Mouse (Mus musculus) left cerebral cortex, postnatal 14 days (tissue): ENCODE measurements around the gene Apbb2. TPM values are rescaled to one million over a fixed set of nuclear protein-coding genes. Genes with fewer than 3 reads are reported as not detected.

Experiments
- DNase-seq, 2 experiments: peaks; one replicate each; pipeline ENCODE4 v3.0.0; 2021 to 2022; ENCODE audit warnings: low spot score in 2 of 2, mixed read lengths in 1 of 2
- intact Hi-C: fragments of 180-260 bp; cut with DNase I; formaldehyde crosslinking; loops from one replicate; pipeline ENCODE4 v1.15.1; 2025
- total RNA-seq, 2 experiments: library from RNA; stranded (reverse); gene quantifications; 2 replicates each; pipeline ENCODE4 v1.2.3; 2021

The Apbb2 gene
- total RNA-seq, 2 experiments from 2014 or later: 63.5 to 70.7 TPM

DNA sequence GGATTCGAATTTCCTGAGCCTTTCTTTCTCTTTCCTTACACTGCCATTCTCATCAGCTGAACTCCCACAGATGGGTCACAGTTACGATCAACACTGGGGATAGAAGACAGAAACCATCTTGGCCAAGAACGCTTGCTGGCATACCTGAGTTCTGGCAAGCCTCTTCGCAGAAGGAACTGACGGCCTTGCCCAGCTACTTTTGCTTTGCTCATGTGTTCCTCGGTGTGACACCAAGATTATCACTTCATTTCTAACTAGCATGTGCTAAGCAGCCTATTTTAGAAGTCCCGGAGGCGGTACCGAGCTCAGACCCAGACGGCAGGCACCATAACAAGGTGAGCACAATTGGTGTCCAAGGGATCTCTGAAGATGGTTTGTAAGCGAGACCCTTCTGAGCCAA, 12.9 kb downstream of the Apbb2 start:
- DNase-seq: peak in 1 of 2 experiments; percentile 18
- intact Hi-C loops: no loop called here

DNA sequence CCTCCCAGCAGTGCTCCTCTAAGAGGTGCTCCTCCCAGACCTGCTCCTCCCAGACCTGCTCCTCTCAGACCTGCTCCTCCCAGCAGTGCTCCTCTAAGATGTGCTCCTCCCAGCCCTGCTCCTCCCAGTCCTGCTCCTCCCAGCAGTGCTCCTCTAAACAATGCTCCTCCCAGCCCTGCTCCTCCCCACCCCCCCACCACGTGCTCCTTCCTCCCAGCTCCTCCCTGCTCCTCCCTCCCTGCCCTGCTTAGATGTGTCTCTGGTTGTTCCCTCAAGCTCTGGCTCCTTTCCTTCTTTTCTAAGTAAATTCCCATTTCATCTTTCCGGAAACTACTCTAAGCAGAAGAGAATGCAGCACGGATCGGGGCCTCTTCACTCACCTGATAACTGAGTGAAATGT, 14.2 kb downstream of the Apbb2 start:
- intact Hi-C loops: no loop called here
- no peak for DNase-seq

DNA sequence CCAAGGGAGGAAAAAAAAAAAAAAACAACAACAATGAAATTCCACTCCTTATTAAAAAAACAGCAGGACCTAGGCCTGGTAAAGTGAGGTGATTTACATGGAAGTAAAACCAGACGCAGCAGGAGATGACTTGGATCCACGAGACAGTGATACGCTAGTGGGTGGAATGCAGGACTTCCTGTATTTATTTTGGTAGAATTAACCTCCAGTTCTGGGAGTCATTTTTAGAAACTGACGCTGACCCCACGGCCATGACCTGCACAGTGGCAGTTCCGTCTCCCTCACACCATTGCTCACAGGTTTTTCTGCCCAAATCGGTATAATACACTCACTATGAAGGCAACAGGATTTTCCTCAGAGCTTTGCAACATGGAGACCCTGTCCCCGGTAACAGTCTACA, 14.8 kb downstream of the Apbb2 start:
- intact Hi-C loops: no loop called here
- DNase-seq: no peak

DNA sequence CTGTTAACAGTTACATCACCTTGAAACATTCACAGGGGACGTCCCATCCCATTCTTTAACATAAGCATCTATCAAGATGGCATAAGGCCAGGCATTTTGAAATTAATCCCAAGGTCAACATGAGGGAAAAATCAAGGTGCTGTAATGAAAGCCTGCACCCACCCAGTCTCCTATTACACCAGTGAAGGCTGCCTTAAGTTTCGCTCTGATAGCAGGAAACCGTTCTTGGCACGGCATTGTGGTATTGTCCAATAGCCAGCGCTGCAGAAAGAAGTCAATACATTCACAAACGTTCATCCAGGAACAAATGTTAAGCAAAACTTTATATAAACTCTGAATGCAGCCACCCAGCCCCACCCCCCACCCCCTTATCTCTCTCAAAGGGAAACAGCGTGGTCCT, 15.4 kb downstream of the Apbb2 start:
- DNase-seq: no peak
- intact Hi-C loops: no loop called here

DNA sequence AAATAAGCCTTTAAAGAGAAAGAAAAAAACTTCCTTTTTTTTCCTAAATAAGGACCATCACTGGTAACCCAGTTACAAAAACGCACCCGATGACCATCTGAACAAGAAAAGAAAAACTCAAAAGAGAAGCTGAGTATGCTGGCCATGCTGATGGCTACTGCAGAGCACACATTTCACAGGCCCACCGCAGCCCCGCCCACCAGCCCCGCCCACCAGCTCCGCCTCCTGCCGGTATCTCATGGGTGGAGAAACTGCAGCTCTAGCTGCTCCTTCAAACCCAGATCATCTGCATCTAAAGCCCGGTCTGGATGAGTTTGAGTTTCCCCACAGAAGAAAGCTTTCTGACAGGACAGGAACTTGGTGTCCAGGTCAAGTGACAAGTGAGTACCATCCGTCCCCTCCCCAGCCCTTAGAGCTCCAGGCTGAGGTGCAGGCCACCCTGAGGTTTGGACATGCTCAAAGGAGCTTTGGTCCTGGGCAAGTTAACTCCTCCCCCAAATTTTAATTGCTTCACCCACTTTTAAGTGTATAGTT, 16.2 kb downstream of the Apbb2 start:
- no peak for DNase-seq

DNA sequence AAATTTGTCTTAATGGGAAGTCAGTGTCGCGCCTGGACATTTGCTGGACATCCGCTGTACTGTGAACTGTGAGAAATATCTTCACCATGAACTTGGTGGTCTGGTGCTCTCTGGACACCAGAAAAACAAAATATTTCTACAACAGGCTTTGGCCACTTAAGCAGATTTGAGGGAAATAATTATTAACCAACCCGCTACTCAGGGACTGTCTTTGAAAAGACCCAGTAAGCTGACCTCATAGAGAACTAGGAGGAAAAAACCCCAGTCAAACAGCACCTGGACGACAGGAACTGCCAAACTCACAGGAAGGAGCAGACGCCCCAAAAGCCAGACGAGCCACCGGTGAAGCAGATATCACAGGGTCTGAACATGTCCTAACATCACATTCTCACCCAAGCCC, 18.2 kb downstream of the Apbb2 start:
- intact Hi-C loops: no loop called here
- no peak for DNase-seq

More for the DNA sequence above, 16.2 kb downstream of the Apbb2 start:
- intact Hi-C loops: no loop called here

DNA sequence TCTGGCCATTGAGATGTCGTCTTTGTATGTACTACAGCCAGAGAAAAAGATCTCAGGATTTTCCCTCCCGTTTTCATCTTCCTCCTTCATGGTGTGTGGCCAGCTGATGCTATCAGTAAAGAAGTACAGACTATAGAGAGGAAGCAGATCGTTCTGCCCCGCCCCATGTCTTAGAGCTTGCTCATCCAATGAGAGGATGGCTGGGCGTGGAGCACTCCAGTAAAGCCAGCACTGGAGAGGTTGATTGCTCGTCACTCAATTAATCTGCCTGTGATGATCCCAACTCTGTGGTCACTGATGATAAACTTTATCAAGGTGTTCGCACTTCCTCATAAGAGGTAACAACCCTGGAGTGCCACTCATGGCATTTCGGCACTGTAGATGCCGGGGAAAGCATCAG, 18.7 kb downstream of the Apbb2 start:
- intact Hi-C loops: no loop called here
- no peak for DNase-seq

DNA sequence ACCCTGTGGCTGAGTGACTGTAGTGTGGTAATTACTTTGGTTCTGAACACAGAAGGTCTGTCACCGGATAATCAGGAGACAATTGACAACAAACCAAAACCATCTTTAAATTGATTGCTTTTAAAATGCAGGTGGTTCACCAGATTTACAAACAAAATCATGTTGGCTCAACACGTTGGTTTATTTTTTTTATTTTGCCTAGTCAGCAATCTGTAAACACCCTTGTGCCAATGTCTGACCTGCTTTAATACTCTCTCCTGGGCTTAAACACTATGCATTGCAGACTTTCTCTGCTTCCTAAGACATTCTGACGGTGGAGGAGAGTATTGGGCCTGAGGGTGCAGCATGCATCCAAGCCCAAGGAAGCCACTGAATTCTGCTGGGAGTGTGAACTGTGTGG, 22.3 kb downstream of the Apbb2 start:
- no peak for DNase-seq
- intact Hi-C loops: no loop called here

DNA sequence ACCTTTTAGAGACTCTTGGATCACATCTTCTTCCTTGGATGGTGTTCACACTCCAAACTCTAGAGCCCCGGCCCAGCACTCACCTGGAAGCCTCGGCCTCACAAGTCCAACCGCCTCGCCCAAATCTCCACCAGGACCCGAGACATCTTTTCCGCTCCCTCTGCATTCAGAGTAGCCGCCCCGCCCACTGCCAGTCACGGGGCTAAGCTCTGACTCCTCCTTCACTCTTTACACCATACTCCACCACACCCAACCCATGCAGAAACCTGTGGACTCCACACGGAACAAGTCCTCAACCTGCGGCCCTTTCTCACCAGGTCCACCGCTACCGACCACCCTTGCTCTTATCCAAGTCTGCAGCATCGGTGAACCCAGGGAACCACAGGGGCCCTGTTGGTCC, 23.7 kb downstream of the Apbb2 start:
- no peak for DNase-seq
- intact Hi-C loops: no loop called here

DNA sequence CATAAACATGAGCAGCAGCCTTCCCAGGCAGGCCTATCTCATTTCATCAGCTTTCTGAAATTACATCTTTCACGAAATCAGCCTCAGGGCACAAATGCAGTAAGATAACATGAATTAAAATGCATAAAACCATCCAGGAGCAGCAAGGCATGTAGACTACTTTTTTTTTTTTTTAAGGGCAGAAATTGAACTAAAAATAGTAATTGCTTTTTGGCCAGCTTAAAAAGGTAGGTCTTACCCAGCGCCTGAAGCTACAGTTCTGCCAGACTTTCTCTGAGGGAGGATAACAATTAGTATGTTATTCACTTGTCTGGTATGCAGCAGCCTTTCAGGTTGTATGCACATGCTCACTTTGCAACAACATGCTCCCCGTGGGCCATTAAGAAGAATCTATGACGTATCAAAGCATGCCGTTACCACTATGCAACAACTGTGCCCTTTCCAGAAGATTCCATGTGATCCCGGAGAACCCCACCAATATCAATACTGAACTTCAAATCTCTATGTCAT, 32.3 kb downstream of the Apbb2 start:
- intact Hi-C loops: no loop called here

DNA sequence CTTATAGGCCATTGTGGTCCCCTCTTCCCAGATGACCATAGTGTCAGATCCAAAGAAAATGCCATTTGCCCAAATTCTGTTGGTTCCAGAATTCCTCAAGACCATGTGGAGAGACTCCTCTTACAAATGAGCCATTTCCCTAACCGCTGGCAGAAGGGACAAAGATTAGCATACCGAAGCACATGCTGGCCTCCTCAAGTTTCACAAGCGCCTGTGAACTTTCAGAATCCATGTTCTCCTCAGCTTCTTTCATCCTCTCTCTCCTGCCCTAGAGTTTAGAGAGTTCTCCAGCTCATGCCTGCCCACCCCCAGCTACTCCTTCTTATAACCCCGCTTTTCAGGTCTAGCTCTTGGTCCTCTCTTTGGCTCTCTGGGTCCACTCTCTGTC, 35.6 kb downstream of the Apbb2 start:
- DNase-seq: no peak
- intact Hi-C loops: no loop called here

More for the DNA sequence above, 32.3 kb downstream of the Apbb2 start:
- no peak for DNase-seq

DNA sequence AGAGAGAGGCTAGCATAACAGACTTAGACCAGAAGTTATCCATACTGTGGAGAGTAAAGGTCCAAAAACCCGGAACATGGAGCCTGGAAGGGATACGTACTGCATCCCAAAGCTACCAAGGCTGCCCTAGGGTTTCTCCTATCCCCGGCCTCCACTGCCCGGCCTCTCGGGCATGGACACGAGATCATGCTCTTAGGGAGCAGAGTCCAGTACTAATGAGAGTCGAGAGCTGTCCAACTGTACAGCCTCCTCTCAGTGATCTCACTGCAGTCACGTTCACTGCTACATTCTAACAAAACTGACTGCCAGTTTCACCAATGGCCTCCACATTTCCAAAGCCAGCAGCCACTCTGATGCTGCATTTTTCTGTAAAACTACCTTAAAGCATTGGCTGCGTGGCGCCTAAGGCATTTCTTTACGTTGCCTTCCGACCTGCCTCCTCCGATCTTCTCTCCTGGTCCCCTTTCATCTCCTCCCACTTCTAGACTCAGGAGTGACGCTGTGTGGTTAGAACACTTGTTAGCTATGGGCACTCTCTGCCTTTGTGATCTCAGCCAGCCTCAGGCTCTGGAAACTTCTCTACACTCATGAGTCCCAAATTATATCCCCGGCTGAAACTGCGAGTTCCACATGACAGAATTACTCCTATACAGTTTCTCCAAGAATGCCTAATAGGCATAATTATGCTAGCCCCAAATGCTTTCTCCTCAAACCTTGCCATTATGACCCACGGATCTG, 36.1 kb downstream of the Apbb2 start:
- intact Hi-C loops: no loop called here
- DNase-seq: no peak

DNA sequence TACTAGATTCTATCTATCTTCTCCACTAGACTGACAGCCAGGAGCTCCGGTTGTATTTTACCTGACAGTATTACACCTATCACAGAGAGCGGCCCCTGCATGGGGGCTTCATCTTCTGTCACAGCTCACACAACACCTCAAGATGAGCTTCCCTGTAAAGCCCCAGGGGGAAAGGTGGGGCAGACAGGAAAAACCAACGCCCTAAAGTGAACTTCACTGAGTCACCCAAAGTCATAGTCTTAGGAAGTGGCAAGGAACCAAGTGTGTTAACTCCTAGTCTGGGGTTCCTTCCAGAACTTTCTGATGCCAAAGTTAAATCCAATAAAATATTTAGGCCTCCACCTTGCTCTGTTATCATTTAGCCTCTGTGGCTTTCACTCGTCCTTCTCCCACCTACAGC, 39.5 kb downstream of the Apbb2 start:
- DNase-seq: no peak
- intact Hi-C loops: loop anchor here (5.0 kb wide), 1 partner anchor 33 kb away; no protein-coding TSS in a partner anchor

DNA sequence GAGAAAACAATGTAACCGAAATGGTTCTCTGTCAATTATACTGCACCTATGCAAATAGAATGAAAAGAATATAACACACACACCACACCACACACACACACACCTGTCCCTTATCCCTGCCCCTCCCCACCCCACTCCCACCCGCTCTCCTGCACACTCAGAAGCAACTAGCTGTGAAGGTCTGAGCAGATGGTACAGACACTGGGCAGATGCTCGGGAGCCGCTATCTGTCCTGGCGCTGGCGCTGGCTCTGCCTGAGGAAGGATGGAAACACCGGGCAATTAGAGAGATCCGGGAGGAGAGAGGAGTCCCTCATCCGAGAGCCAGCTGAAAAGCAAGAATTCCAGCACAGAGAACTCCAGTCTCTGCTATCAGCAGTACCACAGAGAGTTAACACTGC, 42.3 kb downstream of the Apbb2 start:
- intact Hi-C loops: loop anchor here (5.0 kb wide), 1 partner anchor 36 kb away; no protein-coding TSS in a partner anchor
- DNase-seq: peak in 1 of 2 experiments; percentile 20

DNA sequence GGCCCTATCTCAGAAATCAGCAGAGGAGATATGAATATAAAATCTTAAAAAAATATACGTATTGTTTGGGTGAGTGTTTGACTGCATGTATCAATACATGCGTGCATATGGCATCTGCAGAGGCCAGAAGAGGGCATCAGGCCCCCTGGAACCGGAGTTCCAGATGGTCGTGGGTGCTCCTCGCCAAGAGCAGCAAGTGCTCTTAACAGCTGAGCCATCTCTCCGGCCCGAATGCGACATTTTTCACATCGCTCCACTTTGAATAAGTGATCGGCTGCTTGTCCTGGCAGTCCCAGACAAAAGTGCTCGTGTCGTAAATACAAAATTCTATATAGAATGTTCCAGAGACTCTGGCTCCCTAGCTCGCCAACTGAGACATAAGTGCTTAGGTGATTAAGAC, 43.4 kb downstream of the Apbb2 start:
- DNase-seq: no peak
- intact Hi-C loops: loop anchor here (5.0 kb wide), 1 partner anchor 37 kb away; no protein-coding TSS in a partner anchor

DNA sequence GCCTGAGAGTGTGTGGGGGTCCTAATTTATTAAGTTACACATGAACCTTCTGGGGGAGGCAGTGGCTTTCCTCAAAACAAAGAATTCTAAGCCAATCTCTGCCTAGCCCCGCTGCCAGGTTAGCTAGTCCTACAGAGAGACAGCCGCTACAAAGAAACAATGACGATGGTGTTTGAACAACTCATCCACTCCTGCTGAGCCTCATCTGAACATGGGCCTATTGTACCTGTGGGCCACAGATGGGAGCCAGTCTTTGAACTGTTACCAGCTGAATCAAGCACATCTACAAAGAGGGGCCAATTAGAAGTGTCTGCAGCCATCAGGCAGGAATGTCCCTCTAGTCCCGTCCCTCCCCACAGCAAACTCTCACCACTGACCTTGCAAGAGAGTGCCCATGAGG, 45.3 kb downstream of the Apbb2 start:
- no peak for DNase-seq
- intact Hi-C loops: no loop called here

DNA sequence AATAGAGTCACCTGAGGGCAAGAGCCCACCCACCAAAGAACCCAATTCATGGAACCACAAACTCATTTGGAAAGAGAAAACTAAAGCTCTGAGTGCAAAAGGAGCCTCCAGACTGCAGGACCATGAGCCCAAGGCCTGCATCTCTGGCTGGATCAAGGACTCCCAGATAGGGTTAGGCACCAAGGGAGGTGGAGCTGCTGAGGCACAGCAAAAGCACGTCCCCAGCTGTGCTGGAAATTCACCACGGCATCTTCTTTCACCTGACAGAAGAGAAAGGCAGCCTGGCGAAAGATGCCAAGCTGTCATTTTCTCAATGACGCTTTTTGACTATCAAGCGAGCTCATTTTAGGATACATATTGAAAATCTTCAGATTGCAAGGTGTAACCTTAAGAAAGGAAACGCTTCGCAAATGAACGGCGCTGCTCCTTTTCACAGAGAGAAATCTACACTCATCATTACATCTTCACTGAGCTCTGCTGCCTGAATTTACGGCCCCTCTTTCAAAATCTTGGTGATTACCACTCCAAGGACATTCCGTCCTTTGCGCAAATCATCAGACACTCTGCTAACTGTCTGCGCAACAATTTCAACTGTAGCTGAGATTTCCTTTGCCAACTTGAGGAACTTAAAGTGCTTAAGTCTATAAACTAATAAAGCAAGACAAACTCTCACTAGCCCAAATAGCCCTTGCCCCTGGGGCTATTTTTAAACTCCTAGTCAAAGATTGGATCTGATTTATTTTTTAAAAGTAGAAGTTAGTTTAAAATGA, 46.3 kb downstream of the Apbb2 start:
- intact Hi-C loops: no loop called here
- no peak for DNase-seq

DNA sequence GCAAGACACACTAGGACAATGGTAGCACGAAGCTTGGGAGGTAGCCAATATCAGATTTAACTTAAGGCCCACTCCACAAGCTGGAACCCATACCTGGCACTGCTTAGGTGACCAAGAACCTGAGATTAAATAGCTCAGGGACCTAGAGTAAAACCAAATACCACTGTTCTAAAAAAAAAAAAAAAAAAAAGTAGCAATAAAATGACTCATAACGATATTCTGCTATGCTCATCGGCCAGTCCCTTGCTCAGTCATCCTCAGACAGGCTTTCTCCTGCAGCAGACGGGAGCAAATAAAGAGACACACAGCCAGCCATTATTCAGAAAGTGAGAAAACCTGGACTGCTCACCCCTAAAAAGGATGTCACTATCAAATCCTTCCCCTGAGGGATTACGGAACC, 47.9 kb downstream of the Apbb2 start:
- DNase-seq: no peak
- intact Hi-C loops: no loop called here

DNA sequence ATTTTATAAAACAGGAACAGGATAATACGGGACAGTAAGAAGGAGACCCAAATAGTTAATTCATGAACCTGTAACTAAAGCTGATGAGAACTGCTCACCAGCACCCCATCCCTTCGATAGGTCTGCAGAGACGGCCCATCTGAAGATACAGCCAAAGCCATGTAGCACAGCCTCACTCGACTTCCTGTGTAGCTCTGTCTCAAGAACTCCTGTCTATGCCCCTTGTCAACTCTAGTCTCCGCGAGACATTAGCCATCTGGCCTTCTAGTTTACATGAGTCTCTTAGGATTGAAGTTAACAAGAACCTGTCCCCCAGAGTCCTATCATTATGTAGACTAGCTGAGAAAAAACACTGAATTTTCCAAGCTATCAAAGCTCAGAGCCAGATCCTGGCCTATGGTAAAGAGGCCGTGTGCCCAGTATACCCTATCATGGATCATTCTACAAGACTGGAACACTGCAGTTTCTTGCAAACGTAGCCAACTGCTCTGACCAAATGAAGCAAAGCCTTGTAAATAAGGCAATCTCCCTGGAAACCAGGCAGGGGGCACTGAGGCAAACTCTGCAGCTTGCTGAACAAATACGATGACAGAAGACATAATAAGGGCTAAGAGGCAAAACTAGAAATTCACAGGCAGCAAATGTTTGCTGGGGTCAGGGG, 49.3 kb downstream of the Apbb2 start:
- intact Hi-C loops: no loop called here
- DNase-seq: no peak

DNA sequence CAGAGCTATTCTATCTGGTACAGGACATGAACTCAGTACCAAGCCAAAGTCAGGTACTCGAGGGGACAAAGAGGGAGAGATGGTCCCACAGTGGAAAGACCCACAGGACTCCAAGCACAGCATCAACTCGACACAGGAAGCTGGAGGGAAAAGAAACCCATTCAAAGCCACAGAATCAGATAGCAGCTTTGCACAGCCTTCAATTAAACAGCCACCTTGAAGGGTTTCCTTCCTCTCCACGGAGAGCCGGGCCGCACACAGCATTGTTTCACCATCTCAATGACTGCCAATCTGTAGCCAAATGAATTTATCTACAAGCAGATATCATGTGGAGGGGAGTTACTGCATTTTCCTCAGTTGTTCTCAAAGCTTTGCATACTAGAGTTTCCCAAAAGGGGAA, 50.6 kb downstream of the Apbb2 start:
- no peak for DNase-seq
- intact Hi-C loops: no loop called here
